ENCODE assay signal across 8 mouse cellular contexts in genomic region chr9:70263735-70264134, GRCm38 (mm10). TPM values are rescaled to one million over a fixed set of nuclear protein-coding genes. Genes with fewer than 3 reads are reported as not detected.
DNase-seq lines count a peak whose midpoint lies in the region; ATAC-seq and TF ChIP-seq lines count a peak whose summit lies in the region.

No protein-coding gene starts in this region.

- H3K4me2 ChIP-seq in liver, postnatal 0 days (ENCODE audit: low read depth, low read length): no peak overlapping the region
- H3K4me2 ChIP-seq in limb, embryonic 15.5 days: 0 out of 2 replicates have a peak overlapping the region, but pooled peaks have one; percentile 10

- H3K4me1 ChIP-seq in liver, adult 2 months (ENCODE audit: control insufficient read depth, insufficient read depth, low read length): peaks cover 40% of the 10 kb centered on the region
- H3K4me1 ChIP-seq in liver, postnatal 0 days (ENCODE audit: insufficient read depth): peaks cover 6% of the 10 kb centered on the region
- peaks cover 39% of the 10 kb centered on the region for H3K4me1 ChIP-seq in limb, embryonic 15.5 days

- intact Hi-C loops in heart, postnatal 25 days (cut with DNase I): loop anchor here (5.0 kb wide), 2 partner anchors 41 to 56 kb away; partner anchors contain the start of gene Myo1e

- no peak for ATAC-seq in liver, postnatal 0 days
- ATAC-seq in limb, embryonic 15.5 days (ENCODE audit: insufficient number of reproducible peaks, low FRiP score, low TSS enrichment, low read depth): no peak
- ATAC-seq in activated CD4-positive, CD25-positive, alpha-beta regulatory T cell, adult 4 months: no peak

- TF ChIP-seq POLR2A in liver, adult 2 months (IDR thresholded peaks at IDR 0.05; ENCODE audit: extremely low read depth, insufficient read depth, low read length): no peak

- no peaks in the 10 kb centered on the region for H3K9me3 ChIP-seq in liver, postnatal 0 days (ENCODE audit: low read length)
- H3K9me3 ChIP-seq in limb, embryonic 15.5 days: no peaks in the 10 kb centered on the region

- H3K4me3 ChIP-seq in liver, adult 2 months (ENCODE audit: insufficient read depth, low read depth, low read length): no peak overlapping the region
- H3K4me3 ChIP-seq in liver, postnatal 0 days (ENCODE audit: low read depth, low read length): no peak overlapping the region
- no peak overlapping the region for H3K4me3 ChIP-seq in limb, embryonic 15.5 days

- no peak for DNase-seq in liver, adult 2 months (ENCODE audit: extremely low read depth, low read depth, low spot score)
- no peak for DNase-seq in liver, postnatal 0 days
- peak; percentile 33 for DNase-seq in gastrocnemius, adult 18-20 months (ENCODE audit: low spot score)
- peak; percentile 37 for DNase-seq in heart, postnatal 25 days (ENCODE audit: low spot score)
- DNase-seq in spleen, adult 12 weeks (ENCODE audit: low spot score): no peak
- no peak for DNase-seq in cerebellum, postnatal 36 days

- H3K27ac ChIP-seq in liver, adult 2 months (replicated peaks; ENCODE audit: insufficient read depth, low read depth, low read length): peak overlapping the region; percentile 27; the same call in 1 of the 2 replicates
- H3K27ac ChIP-seq in liver, postnatal 0 days (ENCODE audit: low read depth): no peak overlapping the region
- H3K27ac ChIP-seq in limb, embryonic 15.5 days: peak overlapping the region; percentile 62

- peaks cover 44% of the 10 kb centered on the region; the same call in 1 of the 2 replicates for H3K79me2 ChIP-seq in liver, adult 2 months (ENCODE audit: control insufficient read depth, insufficient read depth, low read length)

- H3K27me3 ChIP-seq in liver, adult 2 months (ENCODE audit: control insufficient read depth, insufficient read depth, low read length): no peaks in the 10 kb centered on the region
- no peaks in the 10 kb centered on the region for H3K27me3 ChIP-seq in liver, postnatal 0 days (ENCODE audit: insufficient read depth, low read length)
- H3K27me3 ChIP-seq in limb, embryonic 15.5 days: no peaks in the 10 kb centered on the region

- no peaks in the 10 kb centered on the region for H3K36me3 ChIP-seq in liver, adult 2 months (ENCODE audit: control insufficient read depth, insufficient read depth, low read length)
- no peaks in the 10 kb centered on the region for H3K36me3 ChIP-seq in liver, postnatal 0 days (replicated peaks; ENCODE audit: insufficient read depth, low read length)
- H3K36me3 ChIP-seq in limb, embryonic 15.5 days: no peaks in the 10 kb centered on the region

- WGBS in liver, adult 2 months: 70% methylated on average over 7 of the region's 7 CpGs
- 33% methylated on average over 7 of the region's 7 CpGs for WGBS in liver, postnatal 0 days (ENCODE audit: insufficient replicate concordance)
- 36% methylated on average over 7 of the region's 7 CpGs for WGBS in limb, embryonic 15.5 days

- TF ChIP-seq EP300 in liver, postnatal 0 days (IDR thresholded peaks at IDR 0.05; ENCODE audit: low read depth): no peak

- H3K9ac ChIP-seq in liver, adult 2 months (ENCODE audit: low read depth, low read length): no peak overlapping the region
- H3K9ac ChIP-seq in liver, postnatal 0 days (replicated peaks): no peak overlapping the region
- no peak overlapping the region for H3K9ac ChIP-seq in limb, embryonic 15.5 days

- no peak for TF ChIP-seq CTCF in liver, adult 2 months (IDR thresholded peaks at IDR 0.05; ENCODE audit: low read depth, low read length)
- no peak for TF ChIP-seq CTCF in liver, postnatal 0 days (IDR thresholded peaks at IDR 0.05; ENCODE audit: low read depth)

RNA-seq across cellular contexts. Expression of gene Myo1e, which starts 56.6 kb away (rescaled TPM):
- 25.1 and 27.2 TPM in 2 replicates for total RNA-seq in liver, adult 2 months (2014; rRNA removed)
- polyA plus RNA-seq in liver, adult 2 months (2012; rRNA removed): 9.2 and 11.2 TPM in 2 replicates
- polyA plus RNA-seq in liver, postnatal 0 days (2015; fragmentation: Nextera tagmentation; extraction: Ambion mirVana): 5.4 and 7.4 TPM in 2 replicates
- 1 to 10 TPM; 6.8 to 8.7 TPM for total RNA-seq in gastrocnemius, adult 18-20 months (2021)
- total RNA-seq in heart, postnatal 25 days (2021): 10 to 100 TPM; 10.6 to 12.2 TPM
- polyA plus RNA-seq in limb, embryonic 15.5 days (2015; fragmentation: Nextera tagmentation; extraction: Ambion mirVana): 27.5 and 28.5 TPM in 2 replicates
- 10 to 100 TPM; 25.8 to 27.8 TPM for polyA plus RNA-seq in activated CD4-positive, CD25-positive, alpha-beta regulatory T cell, adult 4 months (2017; shearing (Covaris generic))

Comparison
In these comparisons a context has a peak if more than half of its experiments do, and no peak if none do; other contexts are left out.
1. DNase-seq: peak in gastrocnemius, adult 18-20 months (single experiment) and heart, postnatal 25 days (single experiment); none in liver, adult 2 months (single experiment), liver, postnatal 0 days (single experiment), spleen, adult 12 weeks (single experiment) and cerebellum, postnatal 36 days (0 of 2).